Mouse (Mus musculus) cerebellum, postnatal 10 days (tissue): ENCODE measurements around the gene Slc32a1.
A peak's percentile ranks its signal among the peaks of the same experiment; 100 is the strongest.

Experiments
- DNase-seq, 2 experiments: peaks; one replicate each; pipeline ENCODE4 v3.0.0; 2021; ENCODE audit warnings: mixed read lengths in 2 of 2

The Slc32a1 gene

DNA sequence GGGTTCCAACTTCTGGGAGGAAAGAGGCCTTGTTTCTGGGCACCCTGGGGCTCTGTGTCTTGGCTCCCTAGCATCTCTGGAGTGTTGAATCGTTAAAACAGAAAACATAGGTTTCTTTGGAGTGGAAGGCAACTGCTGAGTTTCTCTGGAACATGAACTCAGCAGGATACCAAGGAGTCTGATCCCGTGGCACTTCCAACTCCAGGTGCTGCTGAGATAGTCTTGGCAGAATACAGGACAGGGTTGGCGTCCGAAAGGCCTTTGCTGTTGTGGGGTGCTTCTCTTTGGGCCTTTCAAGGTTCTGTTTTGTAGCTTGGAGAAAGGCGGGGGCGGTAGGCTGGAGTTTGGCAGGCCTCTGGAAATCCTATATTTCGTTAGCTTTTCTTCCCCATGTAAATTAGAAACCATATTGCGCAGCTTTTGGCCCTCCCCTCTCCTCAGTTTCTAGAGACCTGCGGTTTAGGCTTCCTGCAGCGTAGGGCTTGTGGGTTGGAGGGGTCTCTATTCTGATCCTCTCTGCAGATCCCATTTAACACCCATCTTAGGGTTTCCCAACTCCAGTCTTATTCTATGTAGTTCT, 2.2 kb downstream of the Slc32a1 start:
- peak in 1 of 2 experiments; percentile 70 for DNase-seq

DNA sequence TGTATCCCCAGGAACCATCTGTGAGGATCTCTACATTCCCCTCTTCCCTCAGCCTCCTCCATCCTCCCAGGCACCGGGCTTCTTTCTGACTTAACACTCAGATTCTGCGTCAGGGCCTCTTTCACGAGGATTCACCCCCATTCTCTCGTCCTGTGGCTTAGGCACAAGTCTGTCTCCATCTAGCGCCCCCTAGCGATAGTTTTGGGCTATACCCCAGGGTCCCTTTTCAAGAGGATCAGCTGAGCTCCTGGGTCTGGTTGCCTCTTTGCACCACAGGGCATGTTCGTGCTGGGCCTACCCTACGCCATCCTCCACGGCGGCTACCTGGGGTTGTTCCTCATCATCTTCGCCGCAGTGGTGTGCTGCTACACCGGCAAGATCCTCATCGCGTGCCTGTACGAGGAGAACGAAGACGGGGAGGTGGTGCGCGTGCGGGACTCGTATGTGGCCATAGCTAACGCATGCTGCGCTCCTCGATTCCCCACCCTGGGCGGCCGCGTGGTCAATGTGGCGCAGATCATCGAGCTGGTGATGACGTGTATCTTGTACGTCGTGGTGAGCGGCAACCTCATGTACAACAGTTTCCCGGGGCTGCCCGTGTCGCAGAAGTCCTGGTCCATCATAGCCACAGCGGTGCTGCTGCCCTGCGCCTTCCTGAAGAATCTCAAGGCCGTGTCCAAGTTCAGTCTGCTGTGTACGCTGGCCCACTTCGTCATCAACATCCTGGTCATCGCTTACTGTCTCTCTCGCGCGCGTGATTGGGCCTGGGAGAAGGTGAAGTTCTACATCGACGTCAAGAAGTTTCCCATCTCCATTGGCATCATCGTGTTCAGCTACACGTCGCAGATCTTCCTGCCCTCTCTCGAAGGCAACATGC, 3.2 kb downstream of the Slc32a1 start:
- DNase-seq, result peak; percentile 80 to 85

DNA sequence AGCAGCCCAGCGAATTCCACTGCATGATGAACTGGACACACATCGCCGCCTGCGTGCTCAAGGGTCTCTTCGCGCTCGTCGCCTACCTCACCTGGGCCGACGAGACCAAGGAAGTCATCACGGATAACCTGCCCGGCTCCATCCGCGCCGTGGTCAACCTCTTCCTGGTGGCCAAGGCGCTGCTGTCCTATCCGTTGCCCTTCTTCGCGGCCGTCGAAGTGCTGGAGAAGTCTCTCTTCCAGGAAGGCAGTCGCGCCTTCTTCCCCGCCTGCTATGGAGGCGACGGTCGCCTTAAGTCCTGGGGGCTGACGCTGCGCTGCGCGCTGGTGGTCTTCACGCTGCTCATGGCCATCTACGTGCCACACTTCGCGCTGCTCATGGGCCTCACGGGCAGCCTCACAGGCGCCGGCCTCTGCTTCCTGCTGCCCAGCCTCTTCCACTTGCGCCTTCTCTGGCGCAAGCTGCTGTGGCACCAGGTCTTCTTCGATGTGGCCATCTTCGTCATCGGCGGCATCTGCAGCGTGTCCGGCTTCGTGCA, 3.9 kb downstream of the Slc32a1 start:
- DNase-seq, result no peak

DNA sequence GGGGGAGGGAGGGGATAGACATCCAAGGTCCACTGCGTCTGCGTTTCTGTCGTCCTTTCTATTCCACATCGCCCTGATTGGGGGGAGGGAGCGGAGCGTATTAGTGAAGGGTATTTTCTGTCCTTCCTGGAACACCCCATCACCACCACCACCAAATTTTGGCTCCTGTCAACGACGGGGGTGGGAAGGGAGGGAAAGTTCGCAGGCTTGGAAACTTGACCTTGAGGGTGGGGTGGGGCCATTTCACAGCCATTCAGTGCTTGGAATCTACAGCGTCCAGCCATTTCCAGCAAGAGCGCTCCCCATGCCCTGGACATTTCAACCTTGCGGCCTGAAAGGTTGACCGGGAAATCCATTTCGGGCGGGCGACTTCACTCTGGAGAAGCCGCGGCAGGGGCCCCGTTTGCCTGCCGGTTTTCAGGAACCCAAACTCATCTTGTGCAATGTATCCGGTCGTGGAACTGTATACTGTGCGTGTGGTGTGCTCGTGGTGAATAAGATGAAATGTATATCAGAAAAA, 4.7 kb downstream of the Slc32a1 start:
- no peak for DNase-seq

DNA sequence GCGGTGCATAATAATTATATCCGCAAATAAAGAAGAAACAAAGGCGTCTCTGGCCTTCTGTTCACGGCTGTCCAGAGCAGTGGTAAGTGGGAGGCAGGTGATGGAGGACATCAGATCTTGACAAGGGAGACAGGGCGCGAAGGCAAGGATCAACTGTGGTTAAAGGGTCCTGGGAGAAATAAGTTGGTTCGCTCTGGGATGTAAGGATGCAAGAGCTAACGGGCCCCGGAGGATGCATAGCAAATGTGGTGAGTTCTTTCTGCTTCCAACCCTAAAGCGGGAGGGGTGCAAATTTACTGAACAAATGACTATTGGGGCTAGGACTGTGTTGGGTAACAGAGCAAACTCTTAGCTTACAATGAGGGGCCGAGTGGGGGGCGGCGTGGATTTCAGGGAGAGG, 5.1 kb downstream of the Slc32a1 start:
- DNase-seq, result no peak

DNA sequence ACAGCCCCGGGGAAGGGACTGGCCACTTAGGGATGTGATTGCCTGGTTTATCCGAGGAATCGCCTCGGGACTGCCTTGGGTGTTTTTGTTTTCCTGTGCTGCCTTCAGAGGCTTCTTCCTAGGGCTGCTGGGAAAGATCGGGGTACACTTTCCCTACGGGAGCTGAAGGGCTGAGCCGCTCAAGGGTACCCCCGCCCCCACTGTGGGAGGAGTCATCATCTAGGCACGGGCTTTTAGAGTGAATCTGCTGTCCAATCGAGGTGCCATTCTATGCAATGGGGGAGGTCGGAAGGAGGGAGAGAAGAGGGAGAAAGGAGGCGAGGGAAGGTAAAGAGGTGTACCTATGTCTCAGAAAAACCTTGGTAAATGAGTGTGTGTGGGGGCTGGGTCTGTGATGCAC, 5.7 kb downstream of the Slc32a1 start:
- DNase-seq, result peak in 1 of 2 experiments; percentile 48

DNA sequence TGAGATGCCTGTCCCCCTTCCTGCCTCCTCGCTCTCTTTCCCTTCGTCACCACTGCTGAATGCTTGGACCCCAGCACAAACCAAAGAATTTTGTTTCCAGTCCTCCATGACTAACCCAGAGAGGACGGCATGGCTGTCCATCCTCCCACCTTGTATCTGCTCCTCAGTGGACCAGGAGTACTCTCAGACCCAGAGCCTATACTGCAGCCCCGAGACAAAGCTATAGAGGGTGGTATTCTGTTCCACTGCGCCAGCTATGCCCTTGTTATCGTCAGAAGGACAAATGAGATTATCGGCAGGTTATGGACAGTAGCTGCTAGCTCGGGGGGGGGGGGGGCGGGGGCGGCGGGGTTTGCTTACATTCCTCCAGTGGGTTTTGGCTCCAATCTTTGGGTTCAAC, 6.2 kb downstream of the Slc32a1 start:
- DNase-seq, result no peak

DNA sequence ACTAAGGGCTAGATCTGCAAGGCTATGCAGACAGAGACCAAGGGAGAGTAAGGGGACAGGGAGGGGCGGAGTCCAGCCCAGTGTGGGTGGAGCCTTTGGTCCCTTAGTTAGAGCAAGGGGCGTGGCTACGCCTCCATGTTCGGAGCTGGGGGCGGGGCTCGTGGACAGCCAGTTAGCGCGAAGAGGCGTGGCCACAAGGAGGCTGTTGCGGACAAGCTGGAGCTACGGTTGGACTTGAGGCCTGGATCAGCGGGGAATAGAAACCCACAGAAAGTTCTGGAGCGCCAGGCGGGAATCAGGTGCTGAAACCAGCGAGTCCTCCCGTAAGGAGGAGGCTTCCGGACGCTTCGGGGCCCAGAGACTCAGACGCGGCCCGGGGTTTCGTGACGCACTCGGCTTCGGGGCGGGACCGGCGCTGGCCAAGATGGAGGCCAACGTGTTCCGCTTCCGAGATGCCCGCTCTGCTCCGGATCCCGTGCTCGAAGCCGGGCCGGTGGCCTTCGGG, 14.2 kb downstream of the Slc32a1 start, which contains the start of gene Actr5:
Gene Actr5, plus strand, starts transcription at position 171 of the 505 bp plus-strand sequence.
- peak; percentile 96 to 98 for DNase-seq

DNA sequence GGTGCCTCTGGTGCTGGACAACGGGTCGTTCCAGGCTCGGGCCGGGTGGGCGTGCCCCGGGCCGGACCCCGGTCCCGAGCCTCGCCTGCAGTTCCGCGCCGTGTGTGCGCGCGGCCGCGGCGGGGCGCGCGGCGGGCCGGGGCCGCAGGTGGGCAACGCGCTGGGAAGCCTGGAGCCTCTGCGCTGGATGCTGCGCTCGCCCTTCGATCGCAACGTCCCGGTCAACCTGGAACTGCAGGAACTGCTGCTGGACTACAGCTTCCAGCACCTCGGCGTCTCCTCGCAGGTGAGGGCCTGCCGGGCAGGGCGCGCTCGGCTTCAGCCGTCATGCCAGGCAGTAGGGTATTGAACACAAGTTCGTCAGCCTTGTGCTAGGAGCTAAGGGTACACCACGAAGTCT, 14.7 kb downstream of the Slc32a1 start:
- DNase-seq, result peak in 1 of 2 experiments; percentile 57

DNA sequence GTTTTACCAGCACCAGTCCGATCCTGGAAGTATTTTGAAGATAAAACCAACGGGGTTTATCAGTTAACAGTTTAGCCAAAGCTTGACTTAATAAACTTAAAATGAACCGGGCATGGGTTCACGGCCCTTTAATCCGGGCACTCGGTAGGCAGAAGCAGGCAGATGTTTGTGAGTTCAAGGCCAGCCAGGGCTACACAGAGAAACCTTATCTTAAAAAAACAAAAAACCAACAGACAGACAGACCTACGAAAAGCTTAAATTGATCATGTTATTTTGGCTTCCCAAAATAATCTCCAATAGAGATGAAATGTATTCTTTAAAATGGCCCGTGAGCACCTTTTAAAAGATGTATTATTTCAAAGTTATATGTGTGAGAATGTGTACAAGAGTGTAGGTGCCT, 15.1 kb downstream of the Slc32a1 start:
- no peak for DNase-seq

DNA sequence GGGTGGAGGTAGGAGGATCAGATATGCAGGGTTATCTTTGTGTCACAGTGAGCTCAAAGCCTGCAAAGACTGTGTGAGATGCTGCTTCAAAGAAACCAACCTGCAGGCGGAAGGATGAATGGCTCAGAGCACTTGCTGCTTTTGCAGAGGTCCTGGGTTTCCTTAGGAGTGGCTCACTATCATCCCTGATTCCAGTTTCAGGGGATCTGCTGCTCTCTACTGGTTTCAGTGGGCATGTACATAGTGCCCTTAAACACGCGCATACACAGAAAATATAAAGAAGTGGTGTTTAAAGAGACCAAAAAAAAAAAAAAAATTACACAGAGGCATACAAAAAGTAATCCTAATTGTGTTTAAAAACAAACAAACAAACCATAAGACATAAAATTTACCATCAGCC, 18.3 kb downstream of the Slc32a1 start:
- peak; percentile 38 to 53 for DNase-seq

DNA sequence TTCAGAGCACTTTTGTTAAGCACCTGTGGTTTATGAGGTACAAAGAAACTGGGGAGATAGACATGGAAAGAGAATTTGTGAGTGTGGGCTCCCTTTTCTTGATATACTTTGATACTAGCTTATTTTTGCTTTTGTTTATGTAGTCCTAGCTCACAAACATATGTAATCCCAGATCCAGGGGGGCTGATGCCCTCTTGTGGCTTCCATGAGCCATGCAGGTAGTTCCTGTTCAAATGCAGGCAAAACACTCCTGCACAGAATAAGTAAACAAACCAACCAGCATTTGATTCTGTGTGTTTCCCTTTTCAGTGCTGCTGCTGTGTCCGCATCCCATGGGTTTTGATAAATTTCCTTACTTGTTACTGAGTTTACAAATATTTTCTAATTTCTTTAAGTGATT, 18.8 kb downstream of the Slc32a1 start:
- peak; percentile 60 to 63 for DNase-seq

DNA sequence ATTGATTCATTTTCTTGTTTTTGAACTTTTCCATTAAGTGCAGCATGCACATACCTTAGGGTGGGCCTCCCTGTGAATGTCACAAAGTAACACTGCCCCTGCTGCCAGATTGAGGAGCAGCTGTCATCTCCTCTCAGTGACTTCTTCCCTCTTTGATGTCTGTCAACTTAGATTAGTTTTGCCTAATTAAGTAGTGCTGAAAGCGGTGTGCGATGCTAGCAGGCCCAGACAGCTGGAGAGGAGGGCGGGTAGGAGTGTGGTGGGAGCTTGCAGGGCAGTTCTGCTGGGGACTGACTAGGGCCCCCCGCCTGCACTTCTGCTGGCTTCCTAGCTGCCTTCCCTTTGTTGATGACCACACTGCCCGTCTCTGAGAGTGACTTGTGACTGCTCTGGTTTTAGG, 21.3 kb downstream of the Slc32a1 start:
- no peak for DNase-seq

DNA sequence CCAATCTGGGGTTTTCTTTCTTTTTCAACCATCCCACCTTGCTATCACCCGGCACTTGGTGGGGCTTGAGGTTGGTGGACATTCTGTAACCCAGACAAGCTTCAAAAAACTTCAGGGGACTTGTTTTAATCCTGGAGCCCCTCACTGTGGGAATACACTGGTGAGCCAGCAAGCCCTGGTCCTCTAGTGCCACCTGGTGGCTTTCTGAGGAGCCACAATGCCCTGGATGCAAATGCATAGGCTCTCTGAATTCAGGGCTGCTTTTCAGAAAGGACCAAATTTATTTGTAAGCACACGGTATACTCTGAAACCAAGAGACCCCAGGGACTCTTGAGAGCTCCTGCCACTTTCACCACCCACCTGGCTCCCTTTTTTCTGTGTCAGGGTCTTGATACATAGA, 31.3 kb downstream of the Slc32a1 start:
- peak; percentile 85 to 89 for DNase-seq

DNA sequence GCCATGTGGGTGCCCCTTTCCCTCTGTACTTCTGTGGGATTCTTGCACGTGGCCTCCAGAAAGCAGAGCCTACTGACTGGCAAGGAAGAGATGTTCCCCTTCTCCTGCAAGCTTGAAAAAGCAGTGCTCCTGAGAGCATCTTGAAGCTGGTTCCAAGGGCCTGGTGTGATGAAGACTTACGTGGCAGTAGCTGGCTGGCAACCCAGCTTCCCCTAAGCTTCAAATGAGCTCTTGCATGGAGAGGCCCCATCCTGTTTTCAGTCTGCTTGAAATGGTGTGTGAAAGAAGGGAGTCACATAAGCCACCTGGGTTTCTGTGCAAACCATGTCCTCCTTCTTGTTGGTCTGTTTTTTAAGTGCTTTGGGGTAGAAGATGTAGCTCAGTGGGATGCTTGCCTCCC, 32.0 kb downstream of the Slc32a1 start:
- DNase-seq, result no peak

DNA sequence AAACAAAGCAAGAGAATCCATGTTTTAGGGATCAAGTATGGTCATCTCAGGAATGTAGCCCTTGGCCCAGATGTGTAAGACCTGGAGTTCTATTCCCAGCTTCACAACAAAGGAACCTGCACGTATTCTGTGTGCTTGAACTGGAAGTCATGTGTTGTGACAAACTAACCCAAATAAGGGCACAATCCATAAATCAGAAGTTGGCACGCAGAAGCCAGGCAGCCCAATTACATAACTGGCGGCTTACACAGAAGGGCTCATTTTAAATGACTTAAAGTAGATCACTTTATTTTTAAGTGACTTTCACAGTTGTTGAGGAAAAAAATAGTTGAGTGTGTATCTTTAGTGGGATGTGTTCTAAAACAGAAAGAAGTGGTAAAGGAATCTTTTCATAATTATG, 33.2 kb downstream of the Slc32a1 start:
- no peak for DNase-seq

DNA sequence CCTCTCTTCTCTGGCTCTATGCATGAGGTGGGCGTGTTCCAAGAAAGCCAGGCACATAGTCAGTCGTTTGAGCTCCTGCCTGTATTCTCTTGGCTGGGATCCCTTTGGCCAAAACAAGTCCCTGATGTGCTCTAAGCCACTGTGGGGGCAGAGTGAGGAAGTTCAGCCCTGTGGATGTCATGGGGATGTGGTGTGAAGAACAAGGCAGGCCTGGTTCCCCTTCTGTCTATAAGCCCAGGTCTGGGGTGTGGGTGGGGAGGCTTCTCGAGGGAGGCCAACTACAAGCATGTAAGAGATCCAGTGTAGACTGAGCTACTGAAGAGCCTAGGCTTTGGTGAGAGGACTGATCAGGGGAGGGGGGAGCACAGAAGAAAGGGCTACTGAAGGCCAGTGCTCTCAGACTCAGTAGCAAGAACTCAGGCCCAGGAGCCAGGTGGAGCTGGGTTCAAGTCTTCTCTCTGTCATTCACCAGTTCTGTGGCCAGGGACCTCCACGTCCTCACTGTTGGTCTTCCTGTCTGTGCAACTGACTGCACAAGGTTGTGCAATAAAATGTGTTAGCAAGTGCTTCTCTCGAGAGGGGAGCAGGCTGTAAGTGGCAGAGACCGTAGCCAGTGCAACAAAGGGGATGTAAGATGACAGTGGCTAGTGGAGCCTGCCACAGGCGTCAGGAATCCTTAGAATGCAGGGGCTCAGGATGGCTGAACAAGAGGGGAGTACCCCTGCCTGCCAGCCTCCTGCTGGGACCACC, 40.8 kb downstream of the Slc32a1 start:
- DNase-seq, result no peak

DNA sequence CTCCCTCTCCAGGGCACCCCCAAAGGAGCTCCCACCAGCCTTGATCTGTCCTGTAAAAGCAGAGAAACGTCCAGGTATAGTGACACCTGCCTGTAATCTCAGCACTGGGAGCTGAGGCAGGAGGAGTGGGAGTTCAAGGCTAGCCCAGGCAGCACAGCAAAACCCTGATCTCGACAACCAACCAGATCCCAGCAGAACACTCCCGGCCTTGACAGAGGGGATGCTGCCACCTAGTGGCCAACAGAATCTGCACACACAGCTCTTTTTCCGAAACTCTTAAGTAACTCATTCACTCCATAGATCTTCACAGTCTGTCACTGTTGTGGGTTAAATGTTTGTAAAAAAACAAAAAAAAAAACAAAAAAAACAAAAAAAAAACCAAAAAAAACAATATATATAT, 42.4 kb downstream of the Slc32a1 start:
- DNase-seq, result peak; percentile 84 to 88

DNA sequence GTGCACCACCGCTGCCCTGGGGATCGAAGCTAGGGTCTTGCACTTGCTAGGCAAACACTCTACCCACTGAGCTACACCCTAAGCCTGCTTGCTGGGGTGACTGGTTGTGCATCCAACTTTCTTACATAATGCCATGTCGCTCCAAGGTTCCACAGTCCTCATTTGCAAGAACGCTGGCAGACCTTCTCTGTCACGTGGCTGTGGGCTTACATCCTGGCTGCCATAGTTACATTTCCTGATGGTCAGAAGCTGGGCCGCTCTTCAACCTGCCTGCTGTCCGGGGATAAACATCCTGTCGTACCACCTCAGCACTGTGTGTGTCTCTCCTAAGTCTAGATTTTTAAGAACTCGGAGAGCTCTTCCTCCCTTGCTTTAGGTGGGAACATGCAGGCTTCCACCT, 44.1 kb downstream of the Slc32a1 start:
- DNase-seq, result no peak

DNA sequence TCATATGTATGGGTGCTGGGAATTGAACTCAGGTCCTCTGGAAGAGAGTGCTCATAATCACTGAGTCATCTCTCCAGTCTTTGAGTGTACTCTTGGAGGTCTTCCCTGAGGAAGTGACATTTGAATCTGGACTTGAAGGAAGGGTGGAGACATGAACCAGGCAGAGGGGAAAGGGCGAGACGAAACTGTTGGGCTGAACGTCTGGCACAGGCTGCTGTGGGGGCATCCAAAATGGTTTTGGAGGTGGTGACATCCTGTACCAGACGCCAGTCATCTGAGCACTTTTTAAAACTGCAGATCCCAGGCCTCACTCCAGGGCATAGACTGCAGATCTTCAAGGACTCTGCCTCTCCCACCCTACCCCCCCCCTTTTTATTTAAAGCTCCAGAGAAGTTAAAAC, 45.2 kb downstream of the Slc32a1 start:
- DNase-seq, result no peak

DNA sequence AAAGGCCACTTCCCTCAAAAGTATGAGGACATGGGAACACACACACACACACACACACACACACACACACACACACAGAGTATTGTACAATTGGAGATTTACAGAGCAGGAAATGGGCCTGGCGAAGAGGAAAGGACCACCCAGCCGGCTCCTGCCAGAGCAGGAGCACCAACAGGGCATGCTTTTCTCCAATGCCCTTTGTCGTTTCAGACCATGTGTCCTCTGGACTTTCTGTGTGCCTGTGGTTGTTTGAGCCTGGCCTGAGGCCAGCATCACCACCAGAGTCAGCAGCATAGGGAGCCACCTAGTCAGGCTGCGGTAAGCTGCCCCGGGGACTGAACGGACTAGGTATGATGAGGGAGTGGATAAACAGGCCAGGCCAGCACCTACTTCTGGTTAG, 48.3 kb downstream of the Slc32a1 start:
- no peak for DNase-seq

DNA sequence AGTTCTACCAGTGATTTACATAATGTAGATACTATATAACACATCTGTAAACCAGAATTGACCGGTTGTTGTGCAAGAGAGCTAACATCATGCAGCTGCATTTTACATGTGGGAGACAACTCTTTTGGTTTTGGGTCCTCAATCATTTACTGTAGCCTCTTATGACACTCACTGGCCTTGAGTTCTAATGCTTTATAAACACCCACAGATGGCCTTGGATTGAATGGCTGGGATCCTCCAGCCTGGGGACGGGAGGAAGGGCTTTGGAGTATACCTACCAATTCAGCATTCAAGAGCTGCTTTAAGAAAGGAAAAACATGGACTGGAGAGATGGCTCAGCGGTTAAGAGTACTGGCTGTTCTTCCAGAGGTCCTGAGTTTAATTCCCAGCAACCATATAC, 48.8 kb downstream of the Slc32a1 start:
- DNase-seq, result no peak

DNA sequence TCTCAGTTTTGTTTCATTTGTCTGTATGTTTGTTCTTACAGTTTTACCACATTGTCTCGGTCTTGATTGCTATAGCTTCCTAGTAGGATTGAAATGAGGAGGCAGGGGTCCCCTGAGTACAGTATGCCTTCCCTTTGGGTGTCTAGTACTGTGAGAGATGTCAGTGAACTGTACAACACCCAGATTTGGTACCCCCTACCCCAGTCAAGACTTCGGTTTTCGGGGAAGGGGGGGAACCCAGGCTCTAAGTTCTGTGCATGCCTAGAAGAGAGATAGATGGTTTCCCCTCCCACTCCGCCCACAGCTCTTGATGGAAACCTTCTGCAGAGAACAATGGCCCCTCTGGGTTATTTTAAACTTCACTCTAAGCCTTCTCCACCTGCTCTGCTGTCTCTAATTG, 54.5 kb downstream of the Slc32a1 start, which contains the start of gene Ppp1r16b:
Gene Ppp1r16b, plus strand, starts transcription at position 301 of the 400 bp plus-strand sequence.
- DNase-seq, result no peak
